Mouse (Mus musculus): ENCODE data around the gene H2-Q7. TPM values are rescaled to one million over a fixed set of nuclear protein-coding genes. Genes with fewer than 3 reads are reported as not detected.
"Not testable (repeated sequence)": the region's sequence is repeated elsewhere in the genome, so short reads cannot be mapped to it uniquely, and the experiment has no call there.

The H2-Q7 gene
- polyA plus RNA-seq, 1 experiment from 2014 or later = 12.2 TPM

- peaks cover 41% of the 10 kb centered on the region for H3K27me3 ChIP-seq (ENCODE audit: insufficient read depth, poor library complexity, severe bottlenecking)
- H3K4me1 ChIP-seq, H3K9me3 ChIP-seq, H3K27ac ChIP-seq, H3K36me3 ChIP-seq, H3K4me3 ChIP-seq: not testable (repeated sequence)
- WGBS = 82% methylated on average over 2 of the region's 2 CpGs
- DNase-seq (ENCODE audit: low spot score) = peak; percentile 64
Observed at GRCm38 (mm10) chr17:35442376-35442775, 3.4 kb downstream of the H2-Q7 start.

GRCm38 (mm10) chr17:35444510-35444909, 5.6 kb downstream of the H2-Q7 start:
- H3K4me3 ChIP-seq; H3K27ac ChIP-seq; H3K36me3 ChIP-seq; DNase-seq (ENCODE audit: low spot score); H3K9me3 ChIP-seq; H3K4me1 ChIP-seq: not testable (repeated sequence)
- H3K27me3 ChIP-seq (ENCODE audit: insufficient read depth, poor library complexity, severe bottlenecking) = peaks cover 25% of the 10 kb centered on the region
- 84% methylated on average over 2 of the region's 2 CpGs for WGBS

- H3K36me3 ChIP-seq; H3K4me3 ChIP-seq; H3K27ac ChIP-seq; H3K27me3 ChIP-seq (ENCODE audit: insufficient read depth, poor library complexity, severe bottlenecking); H3K9me3 ChIP-seq; H3K4me1 ChIP-seq; DNase-seq (ENCODE audit: low spot score): not testable (repeated sequence)
- WGBS = no CpG with 5 or more reads among the region's 1 CpGs
Observed at GRCm38 (mm10) chr17:35458247-35458646, 19.3 kb downstream of the H2-Q7 start.

- H3K4me1 ChIP-seq; DNase-seq (ENCODE audit: low spot score); H3K27me3 ChIP-seq (ENCODE audit: insufficient read depth, poor library complexity, severe bottlenecking); H3K4me3 ChIP-seq; H3K27ac ChIP-seq; H3K36me3 ChIP-seq; H3K9me3 ChIP-seq: not testable (repeated sequence)
- 63% methylated on average over 3 of the region's 9 CpGs for whole genome bisulfite sequencing
Observed at GRCm38 (mm10) chr17:35460513-35461341, 21.8 kb downstream of the H2-Q7 start.

GRCm38 (mm10) chr17:35465651-35466050, 26.7 kb downstream of the H2-Q7 start:
- DNase-seq (ENCODE audit: low spot score); H3K4me3 ChIP-seq; H3K36me3 ChIP-seq; H3K27ac ChIP-seq; H3K9me3 ChIP-seq: not testable (repeated sequence)
- H3K4me1 ChIP-seq = peaks cover 10% of the 10 kb centered on the region
- 7% methylated on average over 8 of the region's 8 CpGs for WGBS
- peaks cover 25% of the 10 kb centered on the region for H3K27me3 ChIP-seq (ENCODE audit: insufficient read depth, poor library complexity, severe bottlenecking)

GRCm38 (mm10) chr17:35468936-35469335, 30.0 kb downstream of the H2-Q7 start:
- WGBS = 50% methylated on average over 3 of the region's 3 CpGs
- H3K4me3 ChIP-seq; H3K36me3 ChIP-seq; H3K9me3 ChIP-seq; H3K27ac ChIP-seq; DNase-seq (ENCODE audit: low spot score): not testable (repeated sequence)
- Histone ChIP-seq H3K4me1 (peaks cover 12% of the 10 kb centered on the region), H3K27me3 (ENCODE audit: insufficient read depth, poor library complexity, severe bottlenecking) (peaks cover 53% of the 10 kb centered on the region)

GRCm38 (mm10) chr17:35469842-35470751, 31.1 kb downstream of the H2-Q7 start, which contains the start of gene H2-Q10:
TSS of gene H2-Q10 (plus strand) at chr17:35470089.
- under 1% methylated on average over 80 of the region's 80 CpGs for WGBS
- DNase-seq (ENCODE audit: low spot score) = no peak
- H3K9me3 ChIP-seq = no peaks in the 10 kb centered on the region
- no peaks in the 10 kb centered on the region for H3K36me3 ChIP-seq
- peak within 1 kb of the TSS; percentile 61 for H3K4me3 ChIP-seq
- H3K27me3 ChIP-seq (ENCODE audit: insufficient read depth, poor library complexity, severe bottlenecking) = peaks cover 58% of the 10 kb centered on the region
- H3K27ac ChIP-seq = peak within 1 kb of the TSS; percentile 7; the same call in 1 of the 2 replicates
- H3K4me1 ChIP-seq = peaks cover 12% of the 10 kb centered on the region

- no peak for DNase-seq (ENCODE audit: low spot score)
- H3K27ac ChIP-seq = no peak overlapping the region
- 2% methylated on average over 9 of the region's 9 CpGs for WGBS
- H3K4me3 ChIP-seq = no peak overlapping the region
- H3K36me3 ChIP-seq = no peaks in the 10 kb centered on the region
- H3K27me3 ChIP-seq (ENCODE audit: insufficient read depth, poor library complexity, severe bottlenecking) = no peaks in the 10 kb centered on the region
- H3K4me1 ChIP-seq = peaks cover 5% of the 10 kb centered on the region; the same call in 1 of the 2 replicates
- no peaks in the 10 kb centered on the region for H3K9me3 ChIP-seq
Observed at GRCm38 (mm10) chr17:35484066-35484465, 45.1 kb downstream of the H2-Q7 start.

GRCm38 (mm10) chr17:35485702-35486101, 46.7 kb downstream of the H2-Q7 start:
- Histone ChIP-seq H3K9me3 (no peaks in the 10 kb centered on the region), H3K27ac (peak overlapping the region; percentile 53; the same call in 1 of the 2 replicates), H3K27me3 (ENCODE audit: insufficient read depth, poor library complexity, severe bottlenecking) (0 out of 2 replicates have a peak, but pooled peaks cover 4% of the 10 kb centered on the region), H3K4me1 (peaks cover 5% of the 10 kb centered on the region; the same call in 1 of the 2 replicates), H3K4me3 (no peak overlapping the region), H3K36me3 (no peaks in the 10 kb centered on the region)
- no peak for DNase-seq (ENCODE audit: low spot score)
- 40% methylated on average over 4 of the region's 4 CpGs for WGBS

- Histone ChIP-seq H3K4me1 (peaks cover 5% of the 10 kb centered on the region; the same call in 1 of the 2 replicates), H3K27ac (no peak overlapping the region), H3K9me3 (no peaks in the 10 kb centered on the region), H3K27me3 (ENCODE audit: insufficient read depth, poor library complexity, severe bottlenecking) (0 out of 2 replicates have a peak, but pooled peaks cover 4% of the 10 kb centered on the region), H3K4me3 (no peak overlapping the region), H3K36me3 (no peaks in the 10 kb centered on the region)
- no peak for DNase-seq (ENCODE audit: low spot score)
- 40% methylated on average over 10 of the region's 10 CpGs for WGBS
Observed at GRCm38 (mm10) chr17:35486726-35487125, 47.8 kb downstream of the H2-Q7 start.

- Histone ChIP-seq H3K27me3 (ENCODE audit: insufficient read depth, poor library complexity, severe bottlenecking) (0 out of 2 replicates have a peak, but pooled peaks cover 4% of the 10 kb centered on the region), H3K27ac (no peak overlapping the region), H3K4me1 (peaks cover 5% of the 10 kb centered on the region; the same call in 1 of the 2 replicates), H3K9me3 (no peaks in the 10 kb centered on the region), H3K36me3 (no peaks in the 10 kb centered on the region), H3K4me3 (no peak overlapping the region)
- DNase-seq (ENCODE audit: low spot score) = no peak
- WGBS = 94% methylated on average over 2 of the region's 2 CpGs
Observed at GRCm38 (mm10) chr17:35488041-35488440, 49.1 kb downstream of the H2-Q7 start.

- Histone ChIP-seq H3K27me3 (ENCODE audit: insufficient read depth, poor library complexity, severe bottlenecking) (0 out of 2 replicates have a peak, but pooled peaks cover 4% of the 10 kb centered on the region), H3K4me1 (peaks cover 5% of the 10 kb centered on the region; the same call in 1 of the 2 replicates)
Observed at GRCm38 (mm10) chr17:35490320-35490719, 51.4 kb downstream of the H2-Q7 start.

More at GRCm38 (mm10) chr17:35490320-35490719, 51.4 kb downstream of the H2-Q7 start:
- WGBS = 74% methylated on average over 5 of the region's 5 CpGs
- no peak overlapping the region for H3K4me3 ChIP-seq
- DNase-seq (ENCODE audit: low spot score) = no peak
- no peak overlapping the region for H3K27ac ChIP-seq
- no peaks in the 10 kb centered on the region for H3K9me3 ChIP-seq
- H3K36me3 ChIP-seq = no peaks in the 10 kb centered on the region
